Mouse (Mus musculus): ENCODE results near the gene Evc2.

The Evc2 gene

DNA sequence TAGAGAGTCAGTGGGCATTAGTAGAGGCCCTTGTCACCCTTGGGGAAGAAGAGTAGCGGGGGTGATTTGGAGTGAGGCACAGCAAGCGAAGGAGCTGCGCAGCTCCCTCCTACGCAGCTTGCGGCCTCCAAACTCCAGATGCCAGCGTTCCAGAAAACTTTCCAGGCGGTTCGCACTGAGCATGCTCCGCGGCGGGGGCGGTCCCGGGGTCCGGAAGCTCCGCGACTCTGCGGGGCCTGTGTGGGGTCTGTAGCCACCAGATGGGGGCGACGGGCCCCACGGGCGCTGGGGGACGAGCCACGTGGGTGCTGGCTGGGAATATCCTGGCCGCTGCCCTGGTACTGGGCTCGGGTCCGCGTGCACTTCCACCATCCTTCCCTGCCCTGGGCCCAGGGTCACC is at the start of gene Evc2:
Evc2 (plus strand) TSS at position 212 of the 400 bp plus-strand sequence.
- DNase-seq, result peak; percentile 68

DNA sequence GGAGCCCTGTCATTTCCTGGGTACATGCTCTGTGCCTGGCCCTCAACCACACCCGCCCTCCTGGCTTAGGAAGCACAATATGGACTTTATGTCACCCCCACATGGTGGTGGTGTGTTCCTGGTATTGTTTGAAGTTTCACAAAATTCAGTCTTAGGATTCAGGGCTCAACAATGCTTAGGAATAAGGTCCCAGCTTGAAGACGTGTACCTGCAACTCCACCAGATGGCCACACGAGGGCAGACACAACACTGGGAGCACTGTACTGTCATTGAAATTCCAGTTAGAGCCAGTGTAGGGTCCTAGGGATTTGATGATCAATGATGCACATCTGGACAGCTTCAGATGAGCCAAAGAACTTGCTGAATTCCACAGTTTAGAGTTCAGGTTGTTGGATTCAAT is 49.1 kb upstream of the Evc2 start:
- DNase-seq, result no peak

- no peak for DNase-seq
Observed at GRCm38 (mm10) chr5:37290983-37291382, 47.3 kb upstream of the Evc2 start.

DNA sequence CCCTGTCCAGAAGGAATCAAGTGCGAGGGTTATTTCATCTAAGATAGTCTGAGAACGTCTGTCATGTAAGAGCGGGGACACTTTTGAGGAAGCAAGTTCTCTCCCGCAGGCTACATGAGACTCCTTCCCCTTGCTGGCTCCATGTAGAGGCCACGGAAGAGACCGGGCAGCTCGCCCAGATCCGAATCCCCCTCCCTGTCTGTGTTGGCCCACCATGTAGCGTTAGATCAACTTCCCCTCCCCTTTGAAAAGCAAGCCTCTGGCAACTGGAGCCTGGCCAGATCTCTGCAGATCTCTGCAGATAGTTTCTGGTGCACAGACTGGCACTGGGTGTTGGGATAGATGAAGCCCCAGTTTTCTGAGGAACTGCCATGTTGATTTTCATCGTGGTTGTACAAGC is 41.6 kb upstream of the Evc2 start:
- DNase-seq, result no peak

GRCm38 (mm10) chr5:37298370-37298769 is 39.9 kb upstream of the Evc2 start:
- DNase-seq, result peak; percentile 9

DNA sequence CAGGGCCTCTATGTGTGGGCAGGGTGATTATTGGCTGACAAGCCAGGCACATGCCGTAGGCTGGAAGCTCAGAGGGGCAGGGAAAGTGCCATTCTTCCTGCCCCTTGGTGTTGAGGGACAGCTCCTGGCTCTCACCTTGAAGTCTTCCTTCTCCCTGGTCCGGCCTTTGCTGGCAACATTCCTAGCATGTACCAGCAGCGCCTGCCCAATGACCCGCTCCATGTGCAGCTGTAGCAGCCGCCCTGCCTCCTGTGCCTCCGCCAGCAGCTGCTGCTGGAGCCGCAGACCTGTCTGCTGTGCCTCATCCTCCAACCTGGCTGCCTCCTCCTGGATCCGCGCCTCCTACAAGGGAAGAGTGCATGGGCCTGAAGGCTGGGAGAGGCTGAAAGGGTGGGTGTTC is 28.3 kb upstream of the Evc2 start:
- peak; percentile 53 for DNase-seq

DNA sequence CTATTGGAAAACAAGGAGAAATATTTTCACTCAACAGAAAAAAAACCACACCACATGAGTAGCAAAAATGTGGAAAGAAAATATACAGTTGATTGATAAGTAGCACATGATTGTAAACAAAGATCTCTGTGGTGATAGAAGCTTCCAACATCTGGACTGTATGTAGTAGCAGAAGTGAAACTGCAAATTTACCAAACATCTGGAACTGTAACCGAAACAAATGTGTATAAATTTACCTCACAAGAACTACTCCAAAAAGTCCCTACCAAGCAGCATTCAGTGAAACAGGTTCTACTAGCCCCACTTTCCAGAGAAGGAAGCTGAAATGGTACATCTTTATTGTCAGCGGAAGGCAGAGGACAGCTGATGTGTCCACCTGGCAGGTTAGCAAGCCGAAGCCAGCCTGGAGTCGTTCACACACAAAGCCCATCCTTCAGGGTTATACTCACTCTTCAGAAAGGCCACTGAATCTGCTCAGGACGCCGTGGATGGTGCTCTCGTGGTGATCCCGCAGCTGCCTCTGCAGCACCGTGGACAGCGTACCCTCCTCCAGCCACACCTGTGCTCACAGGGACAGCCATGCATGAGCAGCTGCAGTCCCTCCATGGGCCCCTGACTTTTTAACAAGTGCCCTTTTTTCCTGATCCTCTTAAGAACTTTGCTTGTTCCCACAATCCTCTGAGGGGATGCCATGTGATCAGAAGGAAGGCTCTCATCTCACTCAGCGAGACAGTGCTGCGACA is 25.1 kb upstream of the Evc2 start:
- no peak for DNase-seq

- DNase-seq, result peak; percentile 34
Observed at GRCm38 (mm10) chr5:37318715-37319114, 19.6 kb upstream of the Evc2 start.

- DNase-seq, result no peak
Observed at GRCm38 (mm10) chr5:37320174-37320573, 18.1 kb upstream of the Evc2 start.

GRCm38 (mm10) chr5:37320761-37321160 is 17.5 kb upstream of the Evc2 start:
- no peak for DNase-seq

DNA sequence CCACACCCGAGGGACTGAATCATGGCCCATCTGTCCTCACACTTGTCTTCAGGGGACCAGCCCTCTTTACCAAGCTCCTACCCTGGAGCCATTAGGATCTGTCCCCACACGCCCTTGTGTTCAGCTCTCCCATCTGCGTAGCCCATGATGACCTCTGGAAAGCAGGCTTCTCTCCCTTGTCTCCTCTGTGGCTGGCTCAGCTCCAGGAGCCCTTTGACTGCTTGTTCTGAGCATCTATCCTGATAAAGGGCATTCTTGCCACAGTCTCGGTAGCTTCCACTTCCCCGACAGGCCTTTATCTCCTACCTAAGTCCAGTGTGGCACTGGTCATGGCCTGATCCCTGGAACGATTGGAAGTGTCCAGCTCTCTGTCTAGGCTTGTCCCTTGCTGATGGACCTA is 11.6 kb upstream of the Evc2 start:
- peak; percentile 60 for DNase-seq

GRCm38 (mm10) chr5:37330449-37331132 is 7.7 kb upstream of the Evc2 start:
- DNase-seq, result no peak

DNA sequence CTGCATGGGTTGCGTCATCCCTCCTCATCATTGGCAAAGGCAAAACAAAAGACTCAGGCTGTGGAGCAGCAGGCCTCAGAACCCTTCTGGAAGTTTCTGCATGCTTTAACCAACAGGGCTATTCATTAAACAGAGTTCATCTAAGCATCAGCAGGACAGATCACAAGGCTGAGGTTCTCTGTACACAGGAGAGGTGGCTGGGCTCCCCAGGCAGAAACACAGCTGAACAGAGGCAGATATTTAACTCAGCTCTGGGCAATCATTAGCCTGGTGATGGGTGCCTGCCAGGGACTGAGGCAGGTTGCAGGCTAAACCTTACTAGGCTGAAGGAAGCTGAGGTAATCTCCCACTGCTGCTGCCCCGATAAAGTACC is 7.2 kb upstream of the Evc2 start:
- DNase-seq, result peak; percentile 96

DNA sequence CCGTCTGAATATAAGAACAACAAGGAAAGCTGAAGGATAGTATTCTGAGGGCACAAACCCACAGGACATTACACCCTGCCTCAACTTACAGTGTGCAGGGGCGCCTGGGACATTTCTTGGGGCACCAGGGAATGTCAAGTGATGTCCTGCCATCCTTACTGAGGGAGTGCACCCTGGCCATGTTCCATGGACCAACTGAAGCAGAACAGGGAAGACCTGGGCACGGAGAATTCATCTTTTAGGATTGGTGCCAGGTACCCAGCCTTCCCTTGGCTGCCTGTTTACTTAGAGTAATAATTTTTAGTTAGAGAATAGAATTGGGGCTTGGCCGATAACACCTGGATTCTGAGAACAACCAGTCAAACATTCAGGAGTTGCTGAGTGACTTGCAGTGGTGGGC is 6.2 kb upstream of the Evc2 start:
- DNase-seq, result peak; percentile 74

GRCm38 (mm10) chr5:37335061-37335460 is 3.2 kb upstream of the Evc2 start:
- no peak for DNase-seq

DNA sequence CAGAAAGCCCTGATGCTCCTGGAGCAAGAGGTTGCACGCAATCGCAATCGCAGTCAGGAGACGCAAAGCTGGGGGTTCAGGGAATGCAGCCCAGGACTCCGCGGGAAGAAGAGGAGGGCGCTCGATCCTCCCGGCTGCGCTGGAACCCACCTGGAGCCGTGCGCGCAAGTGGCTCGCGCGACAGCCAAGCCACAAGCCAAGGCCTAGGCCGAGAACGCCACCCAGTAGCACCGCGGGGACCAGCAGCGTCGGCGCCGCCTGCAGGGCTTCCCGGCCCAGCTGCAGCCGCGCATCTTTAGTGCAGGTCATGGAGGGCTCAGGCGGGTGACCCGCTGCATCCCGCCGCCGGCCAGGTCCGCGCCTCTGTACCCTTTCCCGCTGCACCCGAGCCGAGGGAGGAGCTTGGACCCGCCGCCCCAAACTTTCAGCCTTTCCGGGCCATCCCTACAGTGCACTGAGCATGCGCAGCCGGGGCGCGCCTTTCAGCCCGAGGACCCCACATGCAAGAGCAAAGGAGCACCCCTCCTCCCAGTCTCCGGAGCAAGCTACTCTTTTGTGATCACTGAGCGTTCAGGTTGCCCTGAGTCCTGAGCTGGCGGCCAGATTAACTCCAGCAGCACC is 1.7 kb upstream of the Evc2 start, which contains the start of gene Evc:
Evc (minus strand) TSS at position 410 of the 621 bp plus-strand sequence.
- peak; percentile 79 for DNase-seq

DNA sequence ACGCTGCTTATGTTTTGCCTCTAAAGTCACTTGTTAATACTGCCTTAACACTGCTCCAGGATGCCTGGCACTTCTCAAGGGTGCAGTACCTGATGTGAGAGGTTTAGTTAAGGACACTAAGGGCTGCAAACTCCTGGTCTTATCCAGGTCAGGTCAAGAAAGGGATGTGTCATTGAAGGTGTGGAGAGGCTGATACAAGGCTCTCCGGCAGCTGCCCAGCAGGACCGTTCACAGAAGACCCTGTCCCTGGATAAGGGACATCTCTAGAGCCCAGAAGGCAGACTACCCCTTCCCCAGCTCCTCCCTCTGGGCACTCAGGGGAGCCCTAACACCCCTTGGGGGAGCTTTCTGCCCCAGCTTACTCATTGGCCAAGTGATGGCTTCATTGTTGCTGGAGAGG is 603 bp upstream of the Evc2 start:
- DNase-seq, result no peak

DNA sequence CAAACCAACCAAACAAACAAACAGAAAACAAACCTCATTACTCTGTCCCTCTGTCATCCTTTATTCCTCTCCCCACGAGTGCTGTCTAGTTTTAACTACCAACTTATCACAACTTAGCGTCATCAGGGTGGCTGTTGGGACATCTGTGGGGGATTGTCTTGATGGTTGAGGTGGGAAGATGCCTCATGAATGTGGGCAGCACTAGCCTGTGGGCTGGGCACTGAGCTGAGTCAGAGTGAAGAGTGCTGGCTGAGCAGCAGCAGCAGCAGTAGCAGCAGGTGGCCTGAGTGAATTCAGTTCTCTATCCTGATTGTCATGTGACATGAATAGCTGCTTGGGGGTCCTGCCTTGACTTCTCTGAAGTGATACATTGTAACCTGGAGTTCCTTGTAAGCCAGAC is 5.7 kb downstream of the Evc2 start:
- DNase-seq, result no peak

- DNase-seq, result no peak
Observed at GRCm38 (mm10) chr5:37351791-37352190, 13.5 kb downstream of the Evc2 start.

GRCm38 (mm10) chr5:37354385-37354784 is 16.1 kb downstream of the Evc2 start:
- no peak for DNase-seq

DNA sequence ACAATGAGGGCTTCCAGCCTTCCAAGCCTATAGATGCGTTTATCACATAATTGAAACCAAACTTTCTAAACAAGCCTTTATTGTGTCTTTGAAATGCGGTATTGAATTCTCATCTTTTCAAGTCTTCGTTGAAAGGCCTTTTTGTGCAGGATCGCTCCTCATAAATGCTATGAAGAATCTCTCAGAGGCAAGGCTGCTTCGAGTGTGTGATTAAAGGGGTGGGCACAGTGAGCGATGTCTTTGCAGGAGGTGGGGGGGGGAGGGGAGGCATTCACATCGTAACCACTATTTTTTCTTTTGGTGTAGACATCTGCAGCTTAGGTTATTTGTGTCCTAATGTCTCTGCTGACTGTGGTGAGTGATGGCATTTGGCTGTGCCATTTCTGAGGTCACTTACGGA is 17.7 kb downstream of the Evc2 start:
- DNase-seq, result no peak

GRCm38 (mm10) chr5:37362618-37363017 is 24.3 kb downstream of the Evc2 start:
- DNase-seq, result no peak

- DNase-seq, result no peak
Observed at GRCm38 (mm10) chr5:37363284-37363683, 25.0 kb downstream of the Evc2 start.

DNA sequence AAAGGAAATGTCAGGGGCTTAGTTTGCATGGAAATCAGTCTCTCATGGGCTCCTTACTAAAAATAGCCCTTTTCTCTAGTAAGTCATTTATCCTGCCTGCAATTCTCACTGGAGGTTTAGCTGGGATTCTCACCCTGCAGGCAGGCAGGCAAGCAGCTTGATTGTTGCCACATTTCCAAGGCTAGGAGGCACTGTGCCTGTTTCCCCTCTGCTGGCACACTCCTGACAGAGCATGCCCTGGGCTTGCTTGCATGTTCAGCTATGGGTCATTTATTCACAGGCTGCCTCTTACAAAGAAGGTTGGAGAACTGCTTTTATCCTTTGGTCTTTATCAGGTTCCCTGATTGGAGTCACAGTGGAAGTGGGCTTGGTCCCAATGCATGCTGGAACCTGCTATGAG is 27.5 kb downstream of the Evc2 start:
- DNase-seq, result peak; percentile 14

Data from kidney, adult 11 months (tissue).